Mouse (Mus musculus) CH12.LX (cell line): ENCODE results near the gene Kcnn4. TPM values are rescaled to one million over a fixed set of nuclear protein-coding genes. Genes with fewer than 3 reads are reported as not detected.

Experiments
- DNase-seq: peaks from one replicate; pipeline ENCODE4 v3.0.0-alpha.2; 2013; ENCODE audit errors: extremely low read depth
- H3K27ac ChIP-seq: 2 replicates; pipeline ENCODE4 v1.5.1; 2012; ENCODE audit warnings: low read depth, mild to moderate bottlenecking, control low read depth, moderate library complexity; ENCODE audit not compliant: insufficient read depth
- H3K27me3 ChIP-seq: replicated peaks from 2 replicates; pipeline ENCODE3; 2012; ENCODE audit warnings: inconsistent platforms
- H3K36me3 ChIP-seq, 2 experiments: replicated peaks in 1 of 2; 2 replicates each; pipeline versions ENCODE3 to v1.6.1; 2012; ENCODE audit warnings: inconsistent platforms in 1 of 2, low read length in 1 of 2, mild to moderate bottlenecking in 1 of 2, mixed read lengths in 1 of 2, moderate library complexity in 1 of 2; ENCODE audit not compliant: control insufficient read depth in 1 of 2, insufficient read depth in 1 of 2
- H3K4me1 ChIP-seq, 2 experiments: 2 replicates each; pipeline ENCODE4 v1.6.1; 2012; ENCODE audit warnings: inconsistent platforms in 1 of 2, moderate library complexity in 1 of 2; ENCODE audit not compliant: insufficient read depth in 2 of 2, control insufficient read depth in 1 of 2
- H3K4me2 ChIP-seq: 2 replicates; pipeline ENCODE4 v1.6.1; 2012; ENCODE audit warnings: low read depth, mild to moderate bottlenecking, control low read depth; ENCODE audit not compliant: poor library complexity, insufficient read depth, severe bottlenecking
- H3K4me3 ChIP-seq, 3 experiments: fragments of 150-350 bp in 1 of 3; sonication (generic) in 1 of 3; replicated peaks in 1 of 3; 2 replicates each; pipeline versions ENCODE3 to v1.5.1; 2011 to 2012; ENCODE audit warnings: low read depth in 2 of 3, low read length in 2 of 3, mild to moderate bottlenecking in 2 of 3, moderate library complexity in 2 of 3, control low read depth in 1 of 3, improper control_type of control experiment in 1 of 3, inconsistent platforms in 1 of 3, mixed read lengths in 1 of 3; ENCODE audit not compliant: poor library complexity in 1 of 3
- H3K79me2 ChIP-seq: replicated peaks from 2 replicates; pipeline ENCODE4 v1.6.1; 2012; ENCODE audit warnings: mild to moderate bottlenecking, moderate library complexity; ENCODE audit not compliant: control insufficient read depth, poor library complexity, insufficient read depth, severe bottlenecking; ENCODE audit errors: extremely low read depth
- H3K9ac ChIP-seq: 2 replicates; pipeline ENCODE4 v1.6.1; 2012; ENCODE audit warnings: low read depth, mild to moderate bottlenecking, control low read depth, moderate library complexity; ENCODE audit not compliant: insufficient read depth
- H3K9me3 ChIP-seq: replicated peaks from 2 replicates; pipeline ENCODE3; 2012; ENCODE audit warnings: low read length, inconsistent platforms, mixed read lengths
- CHD1 ChIP-seq: IDR thresholded peaks from 2 replicates; pipeline ENCODE4 v1.6.1; 2012; ENCODE audit warnings: low read depth, low read length, improper control_type of control experiment, inconsistent platforms
- CTCF ChIP-seq, 2 experiments: IDR thresholded peaks in 1 of 2; conservative IDR thresholded peaks in 1 of 2; 2 replicates each; pipeline ENCODE4 v1.5.1; 2011 to 2012; ENCODE audit warnings: low read depth in 2 of 2, low read length in 2 of 2, improper control_type of control experiment in 1 of 2, inconsistent platforms in 1 of 2, mild to moderate bottlenecking in 1 of 2, moderate library complexity in 1 of 2
- E2F4 ChIP-seq: IDR thresholded peaks from 2 replicates; pipeline ENCODE4 v1.6.1; 2011; ENCODE audit warnings: low read depth, low read length, improper control_type of control experiment; ENCODE audit not compliant: insufficient replicate concordance
- EP300 ChIP-seq: IDR thresholded peaks from 2 replicates; pipeline ENCODE4 v1.6.1; 2011; ENCODE audit warnings: low read length, improper control_type of control experiment
- ETS1 ChIP-seq: conservative IDR thresholded peaks from 2 replicates; pipeline ENCODE4 v1.6.1; 2012; ENCODE audit warnings: low read depth, mild to moderate bottlenecking, inconsistent platforms, low read length, improper control_type of control experiment, moderate library complexity
- GABPA ChIP-seq: IDR thresholded peaks from 2 replicates; pipeline ENCODE4 v1.6.1; 2012; ENCODE audit warnings: low read depth, low read length, improper control_type of control experiment, inconsistent platforms; ENCODE audit not compliant: insufficient replicate concordance
- MAX ChIP-seq: IDR thresholded peaks from 2 replicates; pipeline ENCODE4 v1.6.1; 2011; ENCODE audit warnings: low read length, improper control_type of control experiment
- MAZ ChIP-seq: IDR thresholded peaks from 2 replicates; pipeline ENCODE4 v1.6.1; 2012; ENCODE audit warnings: low read depth, mild to moderate bottlenecking, inconsistent platforms, low read length, improper control_type of control experiment, moderate library complexity
- MEF2A ChIP-seq: IDR thresholded peaks from 2 replicates; pipeline ENCODE4 v1.6.1; 2014; ENCODE audit warnings: low read depth, mild to moderate bottlenecking, inconsistent platforms, low read length, improper control_type of control experiment, borderline replicate concordance
- NELFE ChIP-seq: IDR thresholded peaks from 2 replicates; pipeline ENCODE4 v1.6.1; 2011; ENCODE audit warnings: low read depth, low read length, improper control_type of control experiment
- NRF1 ChIP-seq: IDR thresholded peaks from 2 replicates; pipeline ENCODE4 v1.6.1; 2014; ENCODE audit warnings: low read depth, mild to moderate bottlenecking, inconsistent platforms, low read length, improper control_type of control experiment, moderate library complexity
- POLR2A ChIP-seq: IDR thresholded peaks from 2 replicates; pipeline ENCODE4 v1.6.1; 2011; ENCODE audit warnings: low read depth, mild to moderate bottlenecking, improper control_type of control experiment, low read length
- POLR2AphosphoS2 ChIP-seq: IDR thresholded peaks from 2 replicates; pipeline ENCODE4 v1.6.1; 2011; ENCODE audit warnings: low read depth, low read length, improper control_type of control experiment
- RAD21 ChIP-seq: IDR thresholded peaks from 2 replicates; pipeline ENCODE4 v1.6.1; 2011; ENCODE audit warnings: low read depth, mild to moderate bottlenecking, low read length, improper control_type of control experiment, moderate library complexity
- SMC3 ChIP-seq: IDR thresholded peaks from 2 replicates; pipeline ENCODE4 v1.6.1; 2011; ENCODE audit warnings: low read depth, low read length, improper control_type of control experiment
- TCF12 ChIP-seq: IDR thresholded peaks from 2 replicates; pipeline ENCODE4 v1.6.1; 2014; ENCODE audit warnings: low read depth, mild to moderate bottlenecking, inconsistent platforms, low read length, improper control_type of control experiment
- USF2 ChIP-seq: conservative IDR thresholded peaks from 2 replicates; pipeline ENCODE4 v1.6.1; 2011; ENCODE audit warnings: low read depth, low read length, improper control_type of control experiment
- ZC3H11A ChIP-seq: IDR thresholded peaks from 2 replicates; pipeline ENCODE4 v1.6.1; 2012; ENCODE audit warnings: low read depth, mild to moderate bottlenecking, inconsistent platforms, low read length, improper control_type of control experiment
- ZKSCAN1 ChIP-seq: IDR thresholded peaks from 2 replicates; pipeline ENCODE4 v1.6.1; 2012; ENCODE audit warnings: low read depth, inconsistent platforms, low read length, improper control_type of control experiment, borderline replicate concordance
- ZMIZ1 ChIP-seq: IDR thresholded peaks from 2 replicates; pipeline ENCODE4 v1.6.1; 2012; ENCODE audit warnings: low read depth, mild to moderate bottlenecking, inconsistent platforms, low read length, improper control_type of control experiment
- dilution Hi-C: fragments of 300-500 bp; cut with MboI; formaldehyde crosslinking; loops from 2 replicates; pipeline ENCODE4 v1.14.3; 2020; ENCODE audit warnings: low sequenced_read_pairs; ENCODE audit not compliant: extremely low pct_unique_long_range_greater_than_20kb, extremely low pct_ligation_motif_present
- in situ Hi-C: fragments of 300-500 bp; cut with MboI; formaldehyde crosslinking; loops from 3 replicates; pipeline ENCODE4 v1.14.3; 2019; ENCODE audit warnings: low sequenced_read_pairs, low pct_ligation_motif_present, low pct_unique_long_range_greater_than_20kb, mixed read lengths
- polyA plus RNA-seq: library from polyadenylated mRNA; unstranded; fragments of >175 nt; gene quantifications from 2 replicates; pipeline ENCODE4 v1.2.1, GENCODE M21; 2012; ENCODE audit warnings: low read depth; ENCODE audit not compliant: insufficient read length
- total RNA-seq, 2 experiments: library from RNA; depleted of rRNA; stranded (reverse); fragments of 300-350 nt in 1 of 2; fragments of >200 nt in 1 of 2; gene quantifications; 2 replicates each; pipeline ENCODE4 v1.2.3; 2012 to 2014

Gene Kcnn4
- total and polyA plus RNA-seq, 3 experiments = 8.2 to 12.9 (median 10.5) TPM

GRCm38 (mm10) chr7:24402851-24403250 is 32.8 kb downstream of the Kcnn4 start:
- in situ Hi-C loops = loop anchor here (5.0 kb wide), 1 partner anchor 36 kb away; no protein-coding TSS in a partner anchor
- no peak for TF ChIP-seq NRF1
- TF ChIP-seq GABPA = no peak
- peak; percentile 9 to 40; a peak in 2 of 4 replicates for TF ChIP-seq CTCF (conservative IDR thresholded peaks at IDR 0.05 in 1 of 2, IDR thresholded peaks at IDR 0.05 in 1 of 2; ENCODE audit: low read depth in 2 of 2, low read length in 2 of 2)

GRCm38 (mm10) chr7:24405649-24406048 is 35.6 kb downstream of the Kcnn4 start:
- in situ Hi-C loops = no loop called here
- Histone ChIP-seq H3K9ac (no peak overlapping the region), H3K79me2 (0 out of 2 replicates have a peak, but pooled peaks cover 4% of the 10 kb centered on the region), H3K36me3 (peaks cover 35 to 91% of the 10 kb centered on the region in 2 experiments), H3K9me3 (peaks cover 6% of the 10 kb centered on the region), H3K27ac (no peak overlapping the region), H3K4me1 (peaks cover 0 to 8% of the 10 kb centered on the region in 2 experiments; a peak in 2 of 4 replicates), H3K4me2 (no peak overlapping the region), H3K27me3 (no peaks in the 10 kb centered on the region), H3K4me3 (no peak overlapping the region)
- dilution Hi-C loops = no loop called here
- DNase-seq = no peak
- TF ChIP-seq ZMIZ1 (no peak), MAX (no peak), ZC3H11A (no peak), USF2 (no peak), MAZ (no peak), POLR2A (no peak), POLR2AphosphoS2 (no peak), TCF12 (no peak), EP300 (no peak)

More at GRCm38 (mm10) chr7:24402851-24403250, 32.8 kb downstream of the Kcnn4 start:
- Histone ChIP-seq H3K27me3 (no peaks in the 10 kb centered on the region), H3K9me3 (peaks cover 6% of the 10 kb centered on the region), H3K9ac (no peak overlapping the region), H3K27ac (no peak overlapping the region), H3K4me1 (peaks cover 0 to 17% of the 10 kb centered on the region in 2 experiments; a peak in 2 of 4 replicates), H3K4me2 (no peak overlapping the region), H3K36me3 (peaks cover 31 to 69% of the 10 kb centered on the region in 2 experiments), H3K79me2 (0 out of 2 replicates have a peak, but pooled peaks cover 5% of the 10 kb centered on the region), H3K4me3 (no peak overlapping the region)
- DNase-seq = no peak
- dilution Hi-C loops = no loop called here

- Histone ChIP-seq H3K4me1 (no peaks in the 10 kb centered on the region), H3K4me2 (no peak overlapping the region), H3K36me3 (peaks cover 35 to 86% of the 10 kb centered on the region in 2 experiments), H3K4me3 (no peak overlapping the region), H3K79me2 (no peaks in the 10 kb centered on the region), H3K27ac (no peak overlapping the region), H3K9ac (no peak overlapping the region), H3K9me3 (peaks cover 6% of the 10 kb centered on the region), H3K27me3 (no peaks in the 10 kb centered on the region)
- dilution Hi-C loops = no loop called here
- in situ Hi-C loops = no loop called here
- TF ChIP-seq ZC3H11A (0 out of 2 replicates have a peak, but pooled peaks have one; percentile 7), ETS1 (no peak), NRF1 (no peak), CTCF (conservative IDR thresholded peaks at IDR 0.05 in 1 of 2, IDR thresholded peaks at IDR 0.05 in 1 of 2; ENCODE audit: low read depth in 2 of 2, low read length in 2 of 2) (peak; percentile 77 to 86), NELFE (no peak), SMC3 (peak; percentile 70), CHD1 (no peak), E2F4 (no peak), MEF2A (no peak), TCF12 (no peak), GABPA (no peak), RAD21 (peak; percentile 72), ZKSCAN1 (no peak)
- peak; percentile 70 for DNase-seq
These were observed 36.7 kb downstream of the Kcnn4 start for GRCm38 (mm10) chr7:24406528-24407344.
